ENCODE assay signal across 12 mouse cellular contexts in genomic region chr11:12521286-12521685, GRCm38 (mm10). TPM values are rescaled to one million over a fixed set of nuclear protein-coding genes. Genes with fewer than 3 reads are reported as not detected.
DNase-seq lines count a peak whose midpoint lies in the region; ATAC-seq lines count a peak whose summit lies in the region.
"Had no signal": no experiment of that assay in that cellular context is flagged by ENCODE, and none has a peak within 500 bp of the region (broad histone marks: within the 10 kb centered on the region; RNA-seq: fewer than 3 reads in every experiment).

No protein-coding gene starts in this region.

- 53% methylated on average over 3 of the region's 3 CpGs for WGBS in hindbrain, embryonic 15.5 days
- WGBS in hindbrain, embryonic 11.5 days: 71% methylated on average over 3 of the region's 3 CpGs
- WGBS in forebrain, embryonic 16.5 days: 26% methylated on average over 3 of the region's 3 CpGs

- no peaks in the 10 kb centered on the region for H3K9me3 ChIP-seq in hindbrain, embryonic 15.5 days
- no peaks in the 10 kb centered on the region for H3K9me3 ChIP-seq in hindbrain, embryonic 11.5 days (ENCODE audit: control insufficient read depth, low read length)
- H3K9me3 ChIP-seq in forebrain, embryonic 16.5 days (ENCODE audit: control insufficient read depth, low read length): no peaks in the 10 kb centered on the region

- intact Hi-C loops in left cerebral cortex, postnatal 10 days (cut with DNase I): no loop called here

- no peak overlapping the region for H3K4me2 ChIP-seq in hindbrain, embryonic 15.5 days
- H3K4me2 ChIP-seq in hindbrain, embryonic 11.5 days (replicated peaks; ENCODE audit: low read depth, low read length): no peak overlapping the region
- no peak overlapping the region for H3K4me2 ChIP-seq in forebrain, embryonic 16.5 days (ENCODE audit: low read length)

- H3K36me3 ChIP-seq in hindbrain, embryonic 15.5 days: no peaks in the 10 kb centered on the region
- H3K36me3 ChIP-seq in hindbrain, embryonic 11.5 days (ENCODE audit: control insufficient read depth, insufficient read depth, low read length): no peaks in the 10 kb centered on the region
- no peaks in the 10 kb centered on the region for H3K36me3 ChIP-seq in forebrain, embryonic 16.5 days (ENCODE audit: control insufficient read depth, insufficient read depth)

- no peak overlapping the region for H3K4me3 ChIP-seq in hindbrain, embryonic 15.5 days
- H3K4me3 ChIP-seq in hindbrain, embryonic 11.5 days (ENCODE audit: low read depth, low read length): no peak overlapping the region
- no peak overlapping the region for H3K4me3 ChIP-seq in forebrain, embryonic 16.5 days (replicated peaks; ENCODE audit: low read length)

- 0 out of 2 replicates have a peak, but pooled peaks have one; percentile 27 for ATAC-seq in hindbrain, embryonic 15.5 days (ENCODE audit: low FRiP score, low read depth)
- ATAC-seq in hindbrain, embryonic 11.5 days (ENCODE audit: low FRiP score): no peak
- peak; percentile 84 for ATAC-seq in forebrain, embryonic 16.5 days

- H3K27me3 ChIP-seq in hindbrain, embryonic 15.5 days: no peaks in the 10 kb centered on the region
- H3K27me3 ChIP-seq in hindbrain, embryonic 11.5 days (ENCODE audit: control insufficient read depth, insufficient read depth, low read length): no peaks in the 10 kb centered on the region
- H3K27me3 ChIP-seq in forebrain, embryonic 16.5 days (replicated peaks; ENCODE audit: control insufficient read depth, insufficient read depth, low read length): no peaks in the 10 kb centered on the region
- H3K27me3 ChIP-seq: CH12.LX had no signal

- no peaks in the 10 kb centered on the region for H3K4me1 ChIP-seq in hindbrain, embryonic 15.5 days (replicated peaks)
- H3K4me1 ChIP-seq in hindbrain, embryonic 11.5 days (replicated peaks; ENCODE audit: control insufficient read depth, insufficient read depth, low read length): no peaks in the 10 kb centered on the region
- peaks cover 6% of the 10 kb centered on the region for H3K4me1 ChIP-seq in forebrain, embryonic 16.5 days (replicated peaks; ENCODE audit: control insufficient read depth, insufficient read depth, low read length)

- DNase-seq in hindbrain, embryonic 11.5 days (ENCODE audit: low spot score): no peak
- peak; percentile 11 to 51 for DNase-seq in left cerebral cortex, postnatal 10 days (ENCODE audit: extremely low spot score in 1 of 2, low spot score in 2 of 2)
- no peak for DNase-seq in left cerebral cortex, adult 11 months (ENCODE audit: low spot score)
- peak; percentile 61 to 67 for DNase-seq in right cerebral cortex, postnatal 10 days (ENCODE audit: low spot score in 2 of 2)
- DNase-seq in embryo, embryonic 11 days: no peak
- DNase-seq: adrenal gland, postnatal 25 days; cerebellum, adult 9-10 months had no signal

- H3K9ac ChIP-seq in hindbrain, embryonic 15.5 days: no peak overlapping the region
- no peak overlapping the region for H3K9ac ChIP-seq in hindbrain, embryonic 11.5 days (ENCODE audit: low read depth, low read length)
- no peak overlapping the region for H3K9ac ChIP-seq in forebrain, embryonic 16.5 days (replicated peaks; ENCODE audit: low read depth, low read length)
- H3K9ac ChIP-seq: liver, embryonic 14.5 days had no signal

- no peak overlapping the region for H3K27ac ChIP-seq in hindbrain, embryonic 15.5 days (replicated peaks)
- no peak overlapping the region for H3K27ac ChIP-seq in hindbrain, embryonic 11.5 days (ENCODE audit: low read depth, low read length)
- H3K27ac ChIP-seq in forebrain, embryonic 16.5 days (ENCODE audit: low read length): no peak overlapping the region
- H3K27ac ChIP-seq: liver, embryonic 14.5 days; macrophage had no signal

RNA-seq across cellular contexts. Expression of gene Cobl, which starts 56.5 kb away (rescaled TPM):
- 14.4 and 15.3 TPM in 2 replicates for polyA plus RNA-seq in hindbrain, embryonic 15.5 days (2015; fragmentation: Nextera tagmentation; extraction: Ambion mirVana)
- 3.3 and 3.7 TPM in 2 replicates for polyA plus RNA-seq in hindbrain, embryonic 11.5 days (2014; fragmentation: Nextera tagmentation; extraction: Ambion mirVana)
- 10 to 100 TPM; 46.0 to 50.0 TPM for total RNA-seq in left cerebral cortex, postnatal 10 days (2021)
- polyA plus RNA-seq in forebrain, embryonic 16.5 days (2015; fragmentation: Nextera tagmentation; extraction: Ambion mirVana): 5.4 and 8.4 TPM in 2 replicates
- polyA plus RNA-seq: macrophage had no signal

Comparison
In these comparisons a context has a peak if more than half of its experiments do, and no peak if none do; other contexts are left out.
1. DNase-seq: peak in left cerebral cortex, postnatal 10 days (2 of 2) and right cerebral cortex, postnatal 10 days (2 of 2); none in hindbrain, embryonic 11.5 days (single experiment), left cerebral cortex, adult 11 months (single experiment) and embryo, embryonic 11 days (single experiment).